Mouse (Mus musculus): ENCODE results near the gene Ptov1. TPM values are rescaled to one million over a fixed set of nuclear protein-coding genes. Genes with fewer than 3 reads are reported as not detected.
A peak's percentile ranks its signal among the peaks of the same experiment; 100 is the strongest.

The Ptov1 gene
- polyA plus RNA-seq, 1 experiment from 2014 or later: 630 TPM

DNA sequence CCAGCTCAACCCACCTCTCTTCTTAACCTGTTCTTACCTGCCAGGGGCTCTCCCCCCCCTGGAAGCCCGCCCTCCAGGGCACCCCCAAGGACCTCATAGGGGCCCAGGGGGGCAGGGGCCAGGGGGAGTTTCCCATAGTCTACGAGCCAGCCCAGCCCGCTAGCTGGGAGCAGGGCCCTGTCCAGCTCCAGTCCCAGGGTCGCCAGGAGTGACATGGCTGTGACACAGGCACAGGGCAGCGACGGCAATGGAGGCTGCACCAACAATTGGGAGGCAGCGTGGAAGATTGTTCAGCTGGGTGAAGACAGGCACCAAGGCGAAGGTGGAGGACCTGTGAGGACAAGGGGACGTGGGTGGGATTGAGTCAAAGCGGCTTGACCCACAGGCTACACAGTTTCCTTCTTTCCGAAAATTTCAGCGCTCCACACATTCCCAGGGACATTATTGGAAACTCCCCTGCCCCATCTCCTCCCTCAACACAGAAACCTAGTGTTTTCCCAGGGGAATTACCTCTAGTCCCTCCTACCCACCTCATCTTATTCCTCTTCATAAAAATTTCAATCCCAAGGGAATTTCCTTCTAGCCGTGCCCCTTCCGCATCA, 54.5 kb downstream of the Ptov1 start:
- Histone ChIP-seq H3K4me2 (replicated peaks) (peak overlapping the region; percentile 74), H3K4me3 (peak overlapping the region; percentile 87), H3K9me3 (no peaks in the 10 kb centered on the region), H3K9ac (peak overlapping the region; percentile 90; the same call in 1 of the 2 replicates), H3K36me3 (peaks cover 6% of the 10 kb centered on the region; the same call in 1 of the 2 replicates), H3K27me3 (replicated peaks) (no peaks in the 10 kb centered on the region), H3K27ac (peak overlapping the region; percentile 82; the same call in 1 of the 2 replicates), H3K4me1 (peaks cover 43% of the 10 kb centered on the region)
- ATAC-seq (ENCODE audit: low FRiP score, low read depth): peak; percentile 7; the same call in 1 of the 2 replicates
- WGBS: 17% methylated on average over 13 of the region's 14 CpGs

DNA sequence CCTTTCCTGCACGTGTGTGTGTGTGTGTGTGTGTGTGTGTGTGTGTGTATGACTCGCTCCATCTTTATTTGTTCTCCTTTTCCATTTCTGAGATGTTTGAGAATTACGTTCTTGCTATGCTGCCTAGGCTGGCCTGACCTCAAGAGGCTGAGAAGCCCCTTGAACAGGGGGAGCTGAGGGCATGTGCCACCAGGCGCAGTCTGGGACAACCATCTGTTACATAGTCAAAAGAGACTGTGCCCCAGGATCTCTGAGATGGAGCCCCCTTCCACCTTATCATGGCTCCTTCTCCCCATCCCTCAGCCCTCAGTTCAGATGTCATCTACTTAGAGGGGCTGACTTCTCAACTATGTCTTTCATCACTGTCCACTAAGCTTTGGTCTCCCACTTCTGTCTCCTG, 55.2 kb downstream of the Ptov1 start:
- Histone ChIP-seq H3K27ac (no peak overlapping the region), H3K9me3 (no peaks in the 10 kb centered on the region), H3K4me1 (peaks cover 38% of the 10 kb centered on the region), H3K9ac (no peak overlapping the region), H3K27me3 (replicated peaks) (no peaks in the 10 kb centered on the region), H3K36me3 (peaks cover 6% of the 10 kb centered on the region; the same call in 1 of the 2 replicates), H3K4me3 (no peak overlapping the region), H3K4me2 (replicated peaks) (peak overlapping the region; percentile 74)
- no peak for ATAC-seq (ENCODE audit: low FRiP score, low read depth)
- 86% methylated on average over 4 of the region's 4 CpGs for WGBS

DNA sequence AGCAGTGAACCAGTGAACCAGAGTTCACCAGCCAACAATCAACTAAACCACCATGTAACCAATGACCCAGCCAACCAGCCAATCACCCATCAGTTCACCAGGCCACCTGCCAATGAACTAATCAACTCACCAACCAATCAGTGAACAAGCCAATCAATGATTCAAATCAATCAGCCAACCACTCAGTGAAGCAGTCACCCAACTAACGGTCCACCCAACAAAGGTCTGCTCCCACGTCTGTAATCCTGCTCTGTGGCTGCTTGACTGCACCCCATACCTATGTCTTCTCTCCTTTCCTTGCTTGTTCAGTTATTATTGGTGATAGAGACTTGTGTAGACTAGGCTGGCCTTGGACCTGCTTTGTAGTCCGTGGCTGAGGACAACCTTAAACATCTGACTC, 55.6 kb downstream of the Ptov1 start:
- WGBS: 95% methylated on average over 3 of the region's 3 CpGs
- no peak overlapping the region for H3K4me2 ChIP-seq (replicated peaks)
- ATAC-seq (ENCODE audit: low FRiP score, low read depth): no peak

More for the DNA sequence above, 55.6 kb downstream of the Ptov1 start:
- no peak overlapping the region for H3K4me3 ChIP-seq
- peaks cover 34% of the 10 kb centered on the region for H3K4me1 ChIP-seq
- no peak overlapping the region for H3K27ac ChIP-seq
- peaks cover 6% of the 10 kb centered on the region; the same call in 1 of the 2 replicates for H3K36me3 ChIP-seq
- no peak overlapping the region for H3K9ac ChIP-seq
- no peaks in the 10 kb centered on the region for H3K27me3 ChIP-seq (replicated peaks)
- H3K9me3 ChIP-seq: no peaks in the 10 kb centered on the region

MicroRNAs encoded within 50 kb of the gene (microRNA counts, 519-probe panel; counts per million panel counts)
- microRNA mmu-miR-707: 342 counts per million, percentile 67 among the panel's probes with 10 or more counts

Small RNAs within 50 kb of the gene (microRNA-seq; reads per million reads assigned to microRNA genes)
- gene Mir707: not detected

Other genes with a start within 250 kb of the Ptov1 start
- gene Myh14, start 198.9 kb downstream of the Ptov1 start, polyA plus RNA-seq (2016; fragmentation: Nextera tagmentation; extraction: Ambion mirVana): 2.5 and 3.4 TPM in 2 replicates
- not detected in 2 replicates for gene Izumo2, start 161.0 kb downstream of the Ptov1 start, polyA plus RNA-seq (2016; fragmentation: Nextera tagmentation; extraction: Ambion mirVana)
- gene Vrk3, start 121.4 kb downstream of the Ptov1 start, polyA plus RNA-seq (2016; fragmentation: Nextera tagmentation; extraction: Ambion mirVana): 35.2 and 37.8 TPM in 2 replicates
- 1.5 and 2.0 TPM in 2 replicates for gene Zfp473, start 118.7 kb downstream of the Ptov1 start, polyA plus RNA-seq (2016; fragmentation: Nextera tagmentation; extraction: Ambion mirVana)
- gene Nup62, start 53.7 kb downstream of the Ptov1 start, polyA plus RNA-seq (2016; fragmentation: Nextera tagmentation; extraction: Ambion mirVana): 71.3 and 74.7 TPM in 2 replicates
- gene Il4i1, start 53.4 kb downstream of the Ptov1 start, polyA plus RNA-seq (2016; fragmentation: Nextera tagmentation; extraction: Ambion mirVana): 1.5 and 1.6 TPM in 2 replicates
- 4.8 and 5.1 TPM in 2 replicates for gene Atf5, start 53.1 kb downstream of the Ptov1 start, polyA plus RNA-seq (2016; fragmentation: Nextera tagmentation; extraction: Ambion mirVana)
- gene Akt1s1, start 20.8 kb downstream of the Ptov1 start, polyA plus RNA-seq (2016; fragmentation: Nextera tagmentation; extraction: Ambion mirVana): 108 and 116 TPM in 2 replicates
- 95.4 and 101 TPM in 2 replicates for gene Tbc1d17, start 20.7 kb downstream of the Ptov1 start, polyA plus RNA-seq (2016; fragmentation: Nextera tagmentation; extraction: Ambion mirVana)
- gene Pnkp, start 12.6 kb downstream of the Ptov1 start, polyA plus RNA-seq (2016; fragmentation: Nextera tagmentation; extraction: Ambion mirVana): 32.3 and 39.3 TPM in 2 replicates
- 156 and 158 TPM in 2 replicates for gene Med25, start 22.9 kb upstream of the Ptov1 start, polyA plus RNA-seq (2016; fragmentation: Nextera tagmentation; extraction: Ambion mirVana)
- gene Fuz, start 26.3 kb upstream of the Ptov1 start, polyA plus RNA-seq (2016; fragmentation: Nextera tagmentation; extraction: Ambion mirVana): 17.7 and 19.1 TPM in 2 replicates
- gene Ap2a1, start 59.7 kb upstream of the Ptov1 start, polyA plus RNA-seq (2016; fragmentation: Nextera tagmentation; extraction: Ambion mirVana): 97.9 and 100 TPM in 2 replicates
- 0.14 TPM in 1 of 2 replicates, not detected in the other for gene Tsks, start 73.4 kb upstream of the Ptov1 start, polyA plus RNA-seq (2016; fragmentation: Nextera tagmentation; extraction: Ambion mirVana)
- gene Cpt1c, start 105.1 kb upstream of the Ptov1 start, polyA plus RNA-seq (2016; fragmentation: Nextera tagmentation; extraction: Ambion mirVana): 39.7 and 44.1 TPM in 2 replicates
- gene Prmt1, start 116.8 kb upstream of the Ptov1 start, polyA plus RNA-seq (2016; fragmentation: Nextera tagmentation; extraction: Ambion mirVana): 595 and 646 TPM in 2 replicates
- 71.0 and 73.4 TPM in 2 replicates for gene Irf3, start 127.9 kb upstream of the Ptov1 start, polyA plus RNA-seq (2016; fragmentation: Nextera tagmentation; extraction: Ambion mirVana)
- 41.1 and 42.9 TPM in 2 replicates for gene Bcl2l12, start 128.9 kb upstream of the Ptov1 start, polyA plus RNA-seq (2016; fragmentation: Nextera tagmentation; extraction: Ambion mirVana)
- 47.2 and 47.3 TPM in 2 replicates for gene Scaf1, start 146.6 kb upstream of the Ptov1 start, polyA plus RNA-seq (2016; fragmentation: Nextera tagmentation; extraction: Ambion mirVana)
- gene Rras, start 148.2 kb upstream of the Ptov1 start, polyA plus RNA-seq (2016; fragmentation: Nextera tagmentation; extraction: Ambion mirVana): 16.8 and 18.4 TPM in 2 replicates
- gene Prr12, start 183.1 kb upstream of the Ptov1 start, polyA plus RNA-seq (2016; fragmentation: Nextera tagmentation; extraction: Ambion mirVana): 11.8 and 14.0 TPM in 2 replicates
- gene Nosip, start 192.6 kb upstream of the Ptov1 start, polyA plus RNA-seq (2016; fragmentation: Nextera tagmentation; extraction: Ambion mirVana): 56.5 and 63.0 TPM in 2 replicates
- 15.2 and 17.9 TPM in 2 replicates for gene Prrg2, start 192.9 kb upstream of the Ptov1 start, polyA plus RNA-seq (2016; fragmentation: Nextera tagmentation; extraction: Ambion mirVana)
- gene Rcn3, start 222.4 kb upstream of the Ptov1 start, polyA plus RNA-seq (2016; fragmentation: Nextera tagmentation; extraction: Ambion mirVana): 125 and 139 TPM in 2 replicates
- gene Fcgrt, start 234.1 kb upstream of the Ptov1 start, polyA plus RNA-seq (2016; fragmentation: Nextera tagmentation; extraction: Ambion mirVana): 14.1 and 15.7 TPM in 2 replicates